Mouse (Mus musculus) kidney, adult 2 months (tissue): Measurements from ENCODE around the gene Sema4b. TPM values are rescaled to one million over a fixed set of nuclear protein-coding genes. Genes with fewer than 3 reads are reported as not detected.

ENCODE experiments used
- DNase-seq: peaks from one replicate; pipeline ENCODE4 v3.0.0; 2021
- H3K27ac ChIP-seq: fragments of 200-500 bp; 2 replicates; pipeline ENCODE4 v1.5.1; 2012; ENCODE audit warnings: low read depth, low read length, control low read depth, inconsistent platforms; ENCODE audit not compliant: insufficient read depth
- H3K27me3 ChIP-seq: fragments of 200-500 bp; replicated peaks from 2 replicates; pipeline ENCODE4 v1.6.1; 2012; ENCODE audit warnings: mild to moderate bottlenecking, moderate library complexity, low read length, inconsistent platforms; ENCODE audit not compliant: control insufficient read depth, insufficient read depth
- H3K36me3 ChIP-seq: fragments of 200-500 bp; 2 replicates; pipeline ENCODE4 v1.6.1; 2012; ENCODE audit warnings: mild to moderate bottlenecking, moderate library complexity, low read length, inconsistent platforms; ENCODE audit not compliant: control insufficient read depth, insufficient read depth
- H3K4me1 ChIP-seq: fragments of 200-500 bp; 2 replicates; pipeline ENCODE4 v1.6.1; 2011; ENCODE audit warnings: low read length; ENCODE audit not compliant: control insufficient read depth, insufficient read depth
- H3K4me3 ChIP-seq: fragments of 200-500 bp; 2 replicates; pipeline ENCODE4 v1.5.1; 2011; ENCODE audit warnings: mild to moderate bottlenecking, low read depth, low read length, control low read depth; ENCODE audit not compliant: insufficient read depth
- CTCF ChIP-seq: fragments of 200-500 bp; conservative IDR thresholded peaks from 2 replicates; pipeline ENCODE4 v1.5.1; 2011; ENCODE audit warnings: low read depth, mild to moderate bottlenecking, control low read depth, low read length, moderate library complexity, mixed read lengths; ENCODE audit not compliant: insufficient read depth, insufficient read length
- POLR2A ChIP-seq: fragments of 200-500 bp; IDR thresholded peaks from one replicate; pipeline ENCODE4 v1.6.1; 2011; ENCODE audit warnings: low read depth, low read length, control low read depth
- WGBS: fragments of 180-500 bp; shearing (Covaris S2); methylation state at CpG from one replicate; pipeline ENCODE4 v1.1.7; 2018; 5-methylcytosine and 5-hydroxymethylcytosine counted together
- polyA plus RNA-seq: library from polyadenylated mRNA; depleted of rRNA; stranded (reverse); fragments of >200 nt; gene quantifications from 2 replicates; pipeline ENCODE4 v1.2.3, GENCODE M21; 2012

The Sema4b gene
- polyA plus RNA-seq, 1 experiment: 24.4 TPM

DNA sequence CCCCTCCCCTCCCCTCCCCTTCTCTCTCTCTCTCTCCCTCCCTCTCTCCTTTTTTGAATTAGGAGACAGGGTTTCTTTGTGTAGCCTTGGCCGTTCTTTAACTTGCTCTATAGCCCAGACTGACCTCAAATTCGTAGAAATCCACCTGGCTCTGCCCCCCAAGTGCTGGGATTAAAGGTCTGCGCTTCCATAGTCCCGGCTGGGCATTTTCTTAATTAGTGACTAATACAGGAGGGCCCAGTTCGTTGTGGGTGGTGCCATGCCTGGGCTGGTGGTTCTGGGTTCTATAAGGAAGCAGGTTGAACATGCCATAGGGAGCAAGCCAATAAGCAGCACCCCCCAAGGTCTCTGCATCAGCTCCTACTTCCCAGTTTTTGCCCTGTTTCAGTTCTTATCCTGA is 2.7 kb upstream of the Sema4b start:
- H3K27ac ChIP-seq: peak overlapping the region; percentile 67
- WGBS: 32% methylated on average over 5 of the region's 5 CpGs

GRCm38 (mm10) chr7:80184551-80184950 is 2.1 kb upstream of the Sema4b start:
- DNase-seq: peak; percentile 63
- no peaks in the 10 kb centered on the region for H3K36me3 ChIP-seq
- H3K27me3 ChIP-seq: no peaks in the 10 kb centered on the region
- peaks cover 24% of the 10 kb centered on the region; the same call in 1 of the 2 replicates for H3K4me1 ChIP-seq
- H3K4me3 ChIP-seq: no peak overlapping the region
- WGBS: 11% methylated on average over 4 of the region's 4 CpGs
- TF ChIP-seq CTCF: no peak
- no peak for TF ChIP-seq POLR2A
- peak overlapping the region; percentile 95 for H3K27ac ChIP-seq

More for the DNA sequence above, 2.7 kb upstream of the Sema4b start:
- TF ChIP-seq POLR2A: no peak
- no peak for TF ChIP-seq CTCF
- Histone ChIP-seq H3K4me3 (no peak overlapping the region), H3K36me3 (no peaks in the 10 kb centered on the region), H3K4me1 (peaks cover 18% of the 10 kb centered on the region; the same call in 1 of the 2 replicates), H3K27me3 (no peaks in the 10 kb centered on the region)
- DNase-seq: peak; percentile 90

DNA sequence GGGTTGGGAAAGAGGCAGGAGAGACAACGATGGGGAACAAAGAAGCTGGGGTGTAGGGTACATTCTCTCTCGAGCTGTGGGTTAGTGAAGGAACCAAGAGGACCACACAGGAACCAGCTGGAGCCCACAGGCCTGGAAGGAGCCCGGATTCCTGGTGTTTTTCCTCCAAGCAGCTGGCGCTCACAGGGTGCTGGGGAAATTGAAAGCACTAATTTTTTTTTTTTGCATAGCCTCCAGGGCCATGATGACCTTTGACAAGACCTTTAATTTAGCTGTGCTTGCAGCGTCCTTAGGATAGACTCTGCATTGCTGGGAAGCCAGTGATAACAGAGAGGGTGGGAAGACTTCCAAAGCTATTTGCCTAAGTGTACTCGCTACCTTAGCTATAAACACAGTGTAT is 1.7 kb upstream of the Sema4b start:
- DNase-seq: peak; percentile 77
- no peaks in the 10 kb centered on the region for H3K36me3 ChIP-seq
- no peaks in the 10 kb centered on the region for H3K27me3 ChIP-seq
- H3K4me3 ChIP-seq: no peak overlapping the region
- H3K27ac ChIP-seq: peak overlapping the region; percentile 95
- peaks cover 25% of the 10 kb centered on the region; the same call in 1 of the 2 replicates for H3K4me1 ChIP-seq
- 24% methylated on average over 6 of the region's 6 CpGs for WGBS
- TF ChIP-seq POLR2A: no peak
- no peak for TF ChIP-seq CTCF

DNA sequence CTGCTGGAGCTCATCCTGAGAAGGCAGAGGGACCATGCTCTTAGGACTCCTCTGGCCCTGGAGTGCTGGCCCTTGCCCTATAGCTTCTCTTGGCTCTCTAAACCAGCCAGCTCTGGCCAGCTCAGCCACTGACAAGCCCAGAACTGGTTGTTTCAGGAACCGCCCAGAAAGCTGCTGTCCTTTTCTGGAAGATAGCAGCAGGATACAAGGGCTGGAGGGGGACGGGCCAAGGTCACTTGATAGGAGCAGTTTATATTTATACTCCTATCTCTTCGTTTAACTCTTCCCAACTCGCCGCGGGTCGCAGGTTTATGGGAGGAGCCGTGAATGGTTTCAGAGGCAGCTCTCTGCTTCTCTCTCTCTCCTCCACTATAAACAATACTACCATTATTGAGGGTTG is 620 bp upstream of the Sema4b start:
- peak; percentile 93 for DNase-seq
- no peak for TF ChIP-seq POLR2A
- no peak for TF ChIP-seq CTCF
- WGBS: 9% methylated on average over 8 of the region's 8 CpGs
- H3K4me1 ChIP-seq: peaks cover 34% of the 10 kb centered on the region
- peak overlapping the region; percentile 97 for H3K27ac ChIP-seq
- no peaks in the 10 kb centered on the region for H3K27me3 ChIP-seq
- H3K36me3 ChIP-seq: no peaks in the 10 kb centered on the region
- H3K4me3 ChIP-seq: peak overlapping the region; percentile 78; the same call in 1 of the 2 replicates

GRCm38 (mm10) chr7:80187501-80187900 is 860 bp downstream of the Sema4b start:
- H3K36me3 ChIP-seq: no peaks in the 10 kb centered on the region
- DNase-seq: peak; percentile 20
- TF ChIP-seq POLR2A (no peak), CTCF (no peak)
- peaks cover 41% of the 10 kb centered on the region for H3K4me1 ChIP-seq
- no peaks in the 10 kb centered on the region for H3K27me3 ChIP-seq
- 38% methylated on average over 12 of the region's 12 CpGs for WGBS
- H3K4me3 ChIP-seq: peak overlapping the region; percentile 78
- peak overlapping the region; percentile 97 for H3K27ac ChIP-seq

DNA sequence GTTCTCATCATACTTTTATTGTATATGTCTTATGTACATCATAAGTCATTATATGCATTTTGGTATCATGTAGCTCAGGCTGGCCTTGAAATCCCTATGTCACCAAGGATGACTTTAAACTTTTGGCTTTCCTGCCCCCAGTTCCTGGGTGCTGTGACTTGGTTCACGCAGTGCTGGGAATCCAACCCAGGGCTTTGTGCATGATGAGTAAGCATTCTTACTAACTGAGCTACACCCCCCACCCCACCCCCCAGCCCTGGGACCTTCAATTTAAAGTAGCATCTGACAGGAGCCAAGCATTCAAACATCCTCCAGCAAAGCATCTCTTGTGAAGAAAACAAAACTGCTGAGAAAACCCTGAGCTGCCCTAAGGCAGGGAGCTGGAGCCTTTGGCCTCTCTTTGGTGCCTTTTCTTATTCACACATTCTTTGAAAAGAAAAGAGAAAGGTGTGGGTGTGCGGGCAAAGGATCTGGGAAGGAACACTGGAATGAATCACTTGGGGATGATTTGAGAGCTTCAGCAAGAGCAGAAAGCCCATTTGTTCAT is 2.0 kb downstream of the Sema4b start:
- Histone ChIP-seq H3K4me3 (no peak overlapping the region), H3K27me3 (no peaks in the 10 kb centered on the region), H3K36me3 (no peaks in the 10 kb centered on the region), H3K4me1 (peaks cover 46% of the 10 kb centered on the region), H3K27ac (peak overlapping the region; percentile 11)
- 88% methylated on average over 2 of the region's 2 CpGs for WGBS
- TF ChIP-seq CTCF: no peak
- TF ChIP-seq POLR2A: no peak
- DNase-seq: no peak

GRCm38 (mm10) chr7:80189147-80189933 is 2.7 kb downstream of the Sema4b start:
- H3K36me3 ChIP-seq: no peaks in the 10 kb centered on the region
- peaks cover 46% of the 10 kb centered on the region for H3K4me1 ChIP-seq
- peak; percentile 60 for DNase-seq
- TF ChIP-seq CTCF (no peak), POLR2A (no peak)
- 27% methylated on average over 11 of the region's 11 CpGs for WGBS
- no peaks in the 10 kb centered on the region for H3K27me3 ChIP-seq
- H3K27ac ChIP-seq: peak overlapping the region; percentile 11
- H3K4me3 ChIP-seq: no peak overlapping the region
